Mouse (Mus musculus): ENCODE measurements at regions not wholly inside any gene's neighbourhood (a gene's known extent, or its start where the extent isn't known, plus 50 kb on each side); places are given as distances from the start of the nearest gene placed in this dataset.

DNA sequence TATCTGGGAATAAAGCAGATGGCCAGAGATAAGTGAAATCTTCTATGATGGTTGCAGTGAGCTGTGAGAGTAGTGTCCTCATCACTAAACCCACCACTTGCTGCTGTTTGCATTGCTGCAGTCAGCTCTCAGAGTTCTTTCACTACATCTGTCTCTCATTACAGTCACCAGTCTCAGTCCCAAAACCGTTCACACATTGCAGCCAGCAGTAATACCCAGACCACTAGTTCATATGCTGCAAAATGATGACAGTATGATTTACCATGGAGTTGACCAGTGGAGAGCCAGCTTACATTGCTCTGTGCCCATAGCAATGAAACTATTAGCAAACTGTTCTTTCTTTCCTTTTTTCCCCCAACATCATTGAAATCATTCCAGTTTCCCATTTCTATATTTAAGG is 718.6 kb downstream of the Tlr4 start:
- Histone ChIP-seq H3K27me3 (ENCODE audit: insufficient read depth, low read length) (no peaks in the 10 kb centered on the region), H3K9me3 (replicated peaks) (no peaks in the 10 kb centered on the region), H3K4me1 (ENCODE audit: insufficient read depth, low read depth, low read length) (no peaks in the 10 kb centered on the region), H3K4me3 (ENCODE audit: low read depth, low read length) (no peak overlapping the region), H3K36me3 (replicated peaks) (no peaks in the 10 kb centered on the region)
- TF ChIP-seq POLR2AphosphoS5 (IDR thresholded peaks at IDR 0.05; ENCODE audit: insufficient replicate concordance, low read depth, low read length) = no peak
- TF ChIP-seq GATA2 (IDR thresholded peaks at IDR 0.05; ENCODE audit: borderline replicate concordance, low read depth, low read length) = no peak
- TF ChIP-seq TAL1 (conservative IDR thresholded peaks at IDR 0.05; ENCODE audit: low read depth, low read length) = no peak
- no peak for TF ChIP-seq GATA1 (IDR thresholded peaks at IDR 0.05; ENCODE audit: borderline replicate concordance, low read length)
- TF ChIP-seq CTCF (IDR thresholded peaks at IDR 0.05; ENCODE audit: low read depth, low read length) = no peak
- DNase-seq (ENCODE audit: low spot score) (no peak), ATAC-seq (ENCODE audit: extremely low read depth, insufficient number of reproducible peaks, low FRiP score, poor library complexity, severe bottlenecking) (no peak)

DNA sequence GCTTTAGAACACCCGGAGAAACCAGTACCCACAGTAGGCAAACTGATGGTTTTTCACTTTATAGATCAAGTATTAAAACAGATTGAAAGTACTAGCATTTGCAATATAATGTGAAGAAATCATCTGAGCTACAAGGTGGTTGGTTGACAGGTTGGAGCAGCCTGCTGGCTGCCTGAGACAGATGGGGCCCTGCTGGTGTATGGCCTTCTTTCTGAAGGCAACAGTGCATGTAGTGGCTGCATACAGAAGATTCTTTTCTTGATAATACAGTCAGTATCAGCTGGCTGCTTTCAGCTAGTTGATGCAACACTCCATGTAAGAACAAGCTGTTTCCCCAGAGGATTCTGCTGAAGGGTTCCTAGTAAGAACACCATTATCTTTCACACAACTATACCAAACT is 720.6 kb downstream of the Tlr4 start:
- H3K9me3 ChIP-seq (replicated peaks) = no peaks in the 10 kb centered on the region
- no peak for ATAC-seq (ENCODE audit: extremely low read depth, insufficient number of reproducible peaks, low FRiP score, poor library complexity, severe bottlenecking)
- TF ChIP-seq POLR2AphosphoS5 (IDR thresholded peaks at IDR 0.05; ENCODE audit: insufficient replicate concordance, low read depth, low read length) (no peak), GATA1 (IDR thresholded peaks at IDR 0.05; ENCODE audit: borderline replicate concordance, low read length) (no peak), TAL1 (conservative IDR thresholded peaks at IDR 0.05; ENCODE audit: low read depth, low read length) (no peak), CTCF (IDR thresholded peaks at IDR 0.05; ENCODE audit: low read depth, low read length) (no peak), GATA2 (IDR thresholded peaks at IDR 0.05; ENCODE audit: borderline replicate concordance, low read depth, low read length) (no peak)
- H3K27me3 ChIP-seq (ENCODE audit: insufficient read depth, low read length) = no peaks in the 10 kb centered on the region
- H3K4me3 ChIP-seq (ENCODE audit: low read depth, low read length) = no peak overlapping the region
- no peaks in the 10 kb centered on the region for H3K4me1 ChIP-seq (ENCODE audit: insufficient read depth, low read depth, low read length)
- H3K36me3 ChIP-seq (replicated peaks) = no peaks in the 10 kb centered on the region
- DNase-seq (ENCODE audit: low spot score) = no peak

GRCm38 (mm10) chr4:67553511-67553910 is 726.1 kb downstream of the Tlr4 start:
- H3K36me3 ChIP-seq (replicated peaks) = no peaks in the 10 kb centered on the region
- no peak overlapping the region for H3K4me3 ChIP-seq (ENCODE audit: low read depth, low read length)
- TF ChIP-seq GATA1 (IDR thresholded peaks at IDR 0.05; ENCODE audit: borderline replicate concordance, low read length) (no peak), TAL1 (conservative IDR thresholded peaks at IDR 0.05; ENCODE audit: low read depth, low read length) (no peak), CTCF (IDR thresholded peaks at IDR 0.05; ENCODE audit: low read depth, low read length) (no peak), GATA2 (IDR thresholded peaks at IDR 0.05; ENCODE audit: borderline replicate concordance, low read depth, low read length) (no peak), POLR2AphosphoS5 (IDR thresholded peaks at IDR 0.05; ENCODE audit: insufficient replicate concordance, low read depth, low read length) (no peak)
- no peak for ATAC-seq (ENCODE audit: extremely low read depth, insufficient number of reproducible peaks, low FRiP score, poor library complexity, severe bottlenecking)
- no peaks in the 10 kb centered on the region for H3K4me1 ChIP-seq (ENCODE audit: insufficient read depth, low read depth, low read length)
- no peak for DNase-seq (ENCODE audit: low spot score)
- no peaks in the 10 kb centered on the region for H3K27me3 ChIP-seq (ENCODE audit: insufficient read depth, low read length)
- H3K9me3 ChIP-seq (replicated peaks) = no peaks in the 10 kb centered on the region

- ATAC-seq (ENCODE audit: extremely low read depth, insufficient number of reproducible peaks, low FRiP score, poor library complexity, severe bottlenecking) (no peak), DNase-seq (ENCODE audit: low spot score) (no peak)
- no peaks in the 10 kb centered on the region for H3K27me3 ChIP-seq (ENCODE audit: insufficient read depth, low read length)
- no peaks in the 10 kb centered on the region for H3K36me3 ChIP-seq (replicated peaks)
- TF ChIP-seq POLR2AphosphoS5 (IDR thresholded peaks at IDR 0.05; ENCODE audit: insufficient replicate concordance, low read depth, low read length) (no peak), CTCF (IDR thresholded peaks at IDR 0.05; ENCODE audit: low read depth, low read length) (no peak), GATA2 (IDR thresholded peaks at IDR 0.05; ENCODE audit: borderline replicate concordance, low read depth, low read length) (no peak), GATA1 (IDR thresholded peaks at IDR 0.05; ENCODE audit: borderline replicate concordance, low read length) (no peak), TAL1 (conservative IDR thresholded peaks at IDR 0.05; ENCODE audit: low read depth, low read length) (no peak)
- H3K4me3 ChIP-seq (ENCODE audit: low read depth, low read length) = no peak overlapping the region
- no peaks in the 10 kb centered on the region for H3K9me3 ChIP-seq (replicated peaks)
- H3K4me1 ChIP-seq (ENCODE audit: insufficient read depth, low read depth, low read length) = no peaks in the 10 kb centered on the region
Measured at GRCm38 (mm10) chr4:67574816-67575215, 747.4 kb downstream of the Tlr4 start.

- ATAC-seq (ENCODE audit: extremely low read depth, insufficient number of reproducible peaks, low FRiP score, poor library complexity, severe bottlenecking) (no peak), DNase-seq (ENCODE audit: low spot score) (no peak)
- H3K36me3 ChIP-seq (replicated peaks) = no peaks in the 10 kb centered on the region
- H3K4me1 ChIP-seq (ENCODE audit: insufficient read depth, low read depth, low read length) = no peaks in the 10 kb centered on the region
- TF ChIP-seq GATA2 (IDR thresholded peaks at IDR 0.05; ENCODE audit: borderline replicate concordance, low read depth, low read length) (no peak), CTCF (IDR thresholded peaks at IDR 0.05; ENCODE audit: low read depth, low read length) (no peak), TAL1 (conservative IDR thresholded peaks at IDR 0.05; ENCODE audit: low read depth, low read length) (no peak), GATA1 (IDR thresholded peaks at IDR 0.05; ENCODE audit: borderline replicate concordance, low read length) (no peak), POLR2AphosphoS5 (IDR thresholded peaks at IDR 0.05; ENCODE audit: insufficient replicate concordance, low read depth, low read length) (no peak)
- H3K9me3 ChIP-seq (replicated peaks) = 0 out of 2 replicates have a peak, but pooled peaks cover 2% of the 10 kb centered on the region
- no peaks in the 10 kb centered on the region for H3K27me3 ChIP-seq (ENCODE audit: insufficient read depth, low read length)
- H3K4me3 ChIP-seq (ENCODE audit: low read depth, low read length) = no peak overlapping the region
Measured at GRCm38 (mm10) chr4:67589501-67589900, 762.1 kb downstream of the Tlr4 start.

DNA sequence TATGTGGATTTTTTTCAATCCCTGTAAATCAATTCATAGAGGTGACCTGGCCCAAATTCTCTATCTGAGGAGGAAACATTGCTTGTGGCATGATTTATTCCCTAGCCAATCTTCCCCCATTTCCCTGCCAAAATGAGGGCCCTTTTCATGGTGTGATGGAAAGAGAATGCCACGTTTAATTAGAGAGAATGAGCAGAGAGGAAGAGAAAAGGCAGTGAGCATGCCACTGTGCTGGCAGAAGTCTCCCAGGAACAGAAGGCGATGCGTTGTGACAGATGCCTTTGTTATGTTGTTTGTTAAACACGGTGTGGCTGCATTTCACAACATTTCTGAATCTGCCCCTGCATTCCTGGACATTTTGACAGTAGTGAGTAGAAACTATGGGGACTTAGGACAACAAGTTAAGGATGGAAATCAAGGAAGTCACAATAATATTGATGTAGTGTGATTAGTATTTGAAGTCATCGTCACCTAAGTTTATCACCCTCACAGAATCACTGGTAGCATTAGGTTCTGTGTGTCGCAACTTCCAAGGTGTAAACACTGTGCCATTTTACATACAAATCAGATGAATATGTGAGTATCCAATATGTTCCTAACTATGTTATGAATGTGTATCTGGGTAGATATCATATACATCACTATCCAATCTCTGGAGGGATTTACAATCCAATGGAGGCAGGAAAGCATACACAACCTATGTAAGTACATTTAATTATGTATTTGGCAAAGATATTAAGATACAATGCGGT is 762.8 kb downstream of the Tlr4 start:
- no peaks in the 10 kb centered on the region for H3K27me3 ChIP-seq (ENCODE audit: insufficient read depth, low read length)
- no peak overlapping the region for H3K4me3 ChIP-seq (ENCODE audit: low read depth, low read length)
- H3K36me3 ChIP-seq (replicated peaks) = no peaks in the 10 kb centered on the region
- 0 out of 2 replicates have a peak, but pooled peaks cover 2% of the 10 kb centered on the region for H3K9me3 ChIP-seq (replicated peaks)
- ATAC-seq (ENCODE audit: extremely low read depth, insufficient number of reproducible peaks, low FRiP score, poor library complexity, severe bottlenecking) = no peak
- no peaks in the 10 kb centered on the region for H3K4me1 ChIP-seq (ENCODE audit: insufficient read depth, low read depth, low read length)
- TF ChIP-seq GATA2 (IDR thresholded peaks at IDR 0.05; ENCODE audit: borderline replicate concordance, low read depth, low read length) (no peak), CTCF (IDR thresholded peaks at IDR 0.05; ENCODE audit: low read depth, low read length) (no peak), TAL1 (conservative IDR thresholded peaks at IDR 0.05; ENCODE audit: low read depth, low read length) (no peak), POLR2AphosphoS5 (IDR thresholded peaks at IDR 0.05; ENCODE audit: insufficient replicate concordance, low read depth, low read length) (no peak), GATA1 (IDR thresholded peaks at IDR 0.05; ENCODE audit: borderline replicate concordance, low read length) (no peak)
- no peak for DNase-seq (ENCODE audit: low spot score)
